Mouse (Mus musculus) ES-E14 (cell line): Measurements from ENCODE around the gene Nrxn3. TPM values are rescaled to one million over a fixed set of nuclear protein-coding genes. Genes with fewer than 3 reads are reported as not detected.

Experiments
- DNase-seq: peaks from one replicate; pipeline ENCODE4 v3.0.0-alpha.2; 2013; ENCODE audit warnings: low read depth, low spot score
- H3K27ac ChIP-seq: 2 replicates; pipeline ENCODE4 v1.5.1; 2012; ENCODE audit warnings: low read depth, mild to moderate bottlenecking, low read length, moderate library complexity, mixed read lengths; ENCODE audit not compliant: poor library complexity, insufficient read depth, severe bottlenecking
- H3K36me3 ChIP-seq: 2 replicates; pipeline ENCODE4 v1.6.1; 2012; ENCODE audit warnings: mild to moderate bottlenecking, low read length, moderate library complexity, mixed read lengths; ENCODE audit not compliant: control insufficient read depth, poor library complexity, insufficient read depth, severe bottlenecking
- H3K4me1 ChIP-seq, 2 experiments: fragments of 150-350 bp in 1 of 2; sonication (generic) in 1 of 2; 2 replicates each; pipeline ENCODE4 v1.6.1; 2012; ENCODE audit warnings: low read length in 2 of 2, mild to moderate bottlenecking in 1 of 2, mixed read lengths in 1 of 2; ENCODE audit not compliant: control insufficient read depth in 2 of 2, insufficient read depth in 2 of 2, poor library complexity in 1 of 2
- H3K4me3 ChIP-seq, 2 experiments: fragments of 150-350 bp in 1 of 2; sonication (generic) in 1 of 2; 2 replicates each; pipeline ENCODE4 v1.5.1; 2012; ENCODE audit warnings: low read length in 2 of 2, low read depth in 1 of 2, mild to moderate bottlenecking in 1 of 2, mixed read lengths in 1 of 2; ENCODE audit not compliant: insufficient read depth in 1 of 2, poor library complexity in 1 of 2, severe bottlenecking in 1 of 2
- H3K9ac ChIP-seq: 2 replicates; pipeline ENCODE4 v1.6.1; 2012; ENCODE audit warnings: low read depth, mild to moderate bottlenecking, low read length, mixed read lengths; ENCODE audit not compliant: poor library complexity, insufficient read depth, severe bottlenecking
- H3K9me3 ChIP-seq: fragments of 150-350 bp; sonication (generic); 2 replicates; pipeline ENCODE4 v1.6.1; 2012; ENCODE audit warnings: low read depth, mild to moderate bottlenecking, low read length; ENCODE audit not compliant: control insufficient read depth, insufficient read depth
- CHD2 ChIP-seq: IDR thresholded peaks from 2 replicates; pipeline ENCODE4 v1.6.1; 2014; ENCODE audit warnings: mild to moderate bottlenecking, low read depth, low read length, inconsistent platforms
- HCFC1 ChIP-seq: IDR thresholded peaks from 2 replicates; pipeline ENCODE4 v1.6.1; 2012; ENCODE audit warnings: low read length, inconsistent platforms, borderline replicate concordance; ENCODE audit not compliant: insufficient read depth
- MAFK ChIP-seq: IDR thresholded peaks from 2 replicates; pipeline ENCODE4 v1.6.1; 2014; ENCODE audit warnings: mild to moderate bottlenecking, low read depth, low read length, inconsistent platforms; ENCODE audit not compliant: insufficient read depth
- ZC3H11A ChIP-seq: IDR thresholded peaks from 2 replicates; pipeline ENCODE4 v1.6.1; 2012; ENCODE audit warnings: low read depth, mild to moderate bottlenecking, inconsistent platforms, low read length, borderline replicate concordance
- ZNF384 ChIP-seq: IDR thresholded peaks from 2 replicates; pipeline ENCODE4 v1.6.1; 2012; ENCODE audit warnings: low read depth, low read length, inconsistent platforms
- in situ Hi-C, 2 experiments: fragments of 600-800 bp; cut with MboI; formaldehyde crosslinking; loops; one replicate each; pipeline ENCODE4 v1.15.1; 2025; ENCODE audit warnings: low sequenced_read_pairs in 2 of 2, inconsistent platforms in 1 of 2; ENCODE audit not compliant: unreplicated experiment in 2 of 2
- total RNA-seq: library from RNA; depleted of rRNA; stranded (reverse); fragments of 300-350 nt; gene quantifications from 2 replicates; pipeline ENCODE4 v1.2.3, GENCODE M21; 2012

The Nrxn3 gene
- total RNA-seq, 1 experiment, result 0.13 TPM

DNA sequence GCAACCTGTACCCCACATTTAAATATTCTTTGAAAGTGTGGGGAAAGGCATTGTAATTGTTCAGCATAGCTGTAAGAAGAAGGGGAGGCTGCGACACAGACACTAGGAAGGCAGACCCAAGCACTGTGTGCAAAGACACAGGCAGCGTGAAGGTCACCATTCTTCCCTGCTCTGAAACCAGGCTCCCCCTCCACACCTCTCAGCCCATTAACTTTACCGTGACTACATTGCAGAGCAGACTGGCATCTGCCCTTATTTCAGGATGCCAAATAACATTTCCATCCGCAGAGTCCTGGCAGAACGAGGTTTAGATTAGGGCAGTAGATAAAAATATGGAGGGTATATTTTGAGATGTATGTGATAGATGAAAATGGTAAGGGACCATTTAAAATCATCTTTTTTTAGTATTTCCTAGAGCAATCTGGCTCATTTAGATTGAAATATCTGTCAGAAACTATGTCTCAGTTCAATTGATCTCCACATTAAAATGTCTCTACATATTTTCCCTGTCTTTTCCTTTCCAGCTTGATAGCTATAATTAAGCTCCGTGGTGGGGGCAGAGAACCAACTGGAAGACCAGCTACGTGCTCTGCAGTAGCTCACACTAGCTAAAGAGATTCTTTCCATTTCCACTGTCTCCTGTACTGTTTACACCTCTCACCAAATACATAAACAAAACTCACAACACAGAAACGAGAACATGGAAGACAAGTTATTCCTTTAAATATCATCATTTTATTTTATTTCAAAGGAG, 1160.1 kb downstream of the Nrxn3 start:
- no peak for TF ChIP-seq MAFK
- TF ChIP-seq CHD2, result no peak
- TF ChIP-seq ZNF384, result no peak
- TF ChIP-seq ZC3H11A, result no peak
- TF ChIP-seq HCFC1, result no peak
- Histone ChIP-seq H3K4me3 (no peak overlapping the region), H3K36me3 (no peaks in the 10 kb centered on the region), H3K27ac (no peak overlapping the region), H3K4me1 (no peaks in the 10 kb centered on the region), H3K9ac (no peak overlapping the region), H3K9me3 (no peaks in the 10 kb centered on the region)
- DNase-seq, result no peak
- in situ Hi-C loops, result no loop called here

DNA sequence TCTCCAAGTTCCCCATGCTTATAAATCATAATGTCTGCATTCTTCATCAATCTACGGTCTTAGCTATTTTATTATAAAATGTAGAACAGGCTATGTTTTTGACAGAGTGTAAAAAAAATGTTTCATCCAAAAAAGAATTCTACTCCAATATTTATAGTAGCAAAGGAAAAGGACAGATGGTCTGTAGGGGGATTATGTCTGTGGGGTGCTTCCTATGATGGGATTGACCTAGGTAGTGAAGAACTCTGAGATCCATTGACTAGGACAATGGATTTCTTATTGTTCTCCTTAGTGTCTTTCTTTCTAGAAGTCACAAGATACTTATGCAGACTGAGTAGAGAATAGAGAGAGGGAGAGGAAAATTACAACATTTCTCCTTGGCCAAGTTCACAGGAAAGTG, 1161.9 kb downstream of the Nrxn3 start:
- Histone ChIP-seq H3K4me1 (no peaks in the 10 kb centered on the region), H3K36me3 (no peaks in the 10 kb centered on the region), H3K9ac (no peak overlapping the region), H3K9me3 (no peaks in the 10 kb centered on the region), H3K27ac (no peak overlapping the region), H3K4me3 (no peak overlapping the region)
- DNase-seq, result no peak
- no peak for TF ChIP-seq MAFK
- no peak for TF ChIP-seq HCFC1
- TF ChIP-seq ZC3H11A, result no peak
- TF ChIP-seq CHD2, result no peak
- TF ChIP-seq ZNF384, result no peak
- in situ Hi-C loops, result no loop called here

DNA sequence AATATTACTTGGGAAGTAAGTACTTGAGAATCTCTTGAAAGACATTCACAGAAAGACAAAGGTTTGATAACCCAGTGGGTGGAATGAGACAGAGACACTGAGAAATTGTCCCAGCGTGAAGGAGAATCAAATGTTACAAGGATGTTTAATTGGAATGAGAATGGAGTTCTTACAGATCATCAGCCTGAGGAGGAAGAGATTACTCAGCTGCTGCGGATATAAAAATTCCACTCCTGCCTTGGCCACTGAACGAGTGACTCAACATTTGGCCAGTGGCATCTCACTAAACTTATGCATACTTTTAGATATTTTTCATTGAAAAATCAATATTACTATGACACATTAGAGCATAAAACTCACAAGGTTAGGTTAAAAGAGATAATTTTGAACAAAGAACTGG, 1166.0 kb downstream of the Nrxn3 start:
- Histone ChIP-seq H3K9ac (no peak overlapping the region), H3K27ac (no peak overlapping the region), H3K36me3 (no peaks in the 10 kb centered on the region), H3K4me3 (no peak overlapping the region), H3K4me1 (no peaks in the 10 kb centered on the region), H3K9me3 (no peaks in the 10 kb centered on the region)
- in situ Hi-C loops, result no loop called here
- TF ChIP-seq HCFC1 (no peak), ZNF384 (no peak), CHD2 (no peak), ZC3H11A (no peak), MAFK (no peak)
- DNase-seq, result no peak

DNA sequence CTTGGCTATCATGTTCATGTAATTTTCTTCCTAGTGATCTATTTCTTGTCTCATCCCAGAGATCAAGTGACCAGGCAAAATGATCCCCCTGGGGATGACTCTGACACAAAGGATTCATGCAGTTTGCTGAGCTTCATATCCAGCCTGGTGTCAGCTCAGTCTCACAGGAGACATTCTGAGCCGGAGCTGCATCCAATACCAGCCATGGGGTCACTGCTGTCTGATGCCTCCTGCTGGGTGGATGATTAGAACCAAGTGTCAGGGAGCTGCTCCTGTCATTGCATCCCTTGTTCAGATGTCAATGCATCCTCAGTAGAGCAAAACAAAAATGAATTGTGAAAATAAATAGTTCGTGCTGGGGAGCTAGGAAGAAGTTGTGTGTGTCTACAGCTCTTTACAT, 1174.2 kb downstream of the Nrxn3 start:
- H3K4me3 ChIP-seq, result no peak overlapping the region
- DNase-seq, result no peak
- no peaks in the 10 kb centered on the region for H3K4me1 ChIP-seq
- H3K9me3 ChIP-seq, result no peaks in the 10 kb centered on the region
- in situ Hi-C loops, result no loop called here
- TF ChIP-seq ZC3H11A (no peak), CHD2 (no peak), HCFC1 (no peak), MAFK (no peak), ZNF384 (no peak)
- H3K36me3 ChIP-seq, result no peaks in the 10 kb centered on the region
- H3K9ac ChIP-seq, result no peak overlapping the region
- no peak overlapping the region for H3K27ac ChIP-seq

DNA sequence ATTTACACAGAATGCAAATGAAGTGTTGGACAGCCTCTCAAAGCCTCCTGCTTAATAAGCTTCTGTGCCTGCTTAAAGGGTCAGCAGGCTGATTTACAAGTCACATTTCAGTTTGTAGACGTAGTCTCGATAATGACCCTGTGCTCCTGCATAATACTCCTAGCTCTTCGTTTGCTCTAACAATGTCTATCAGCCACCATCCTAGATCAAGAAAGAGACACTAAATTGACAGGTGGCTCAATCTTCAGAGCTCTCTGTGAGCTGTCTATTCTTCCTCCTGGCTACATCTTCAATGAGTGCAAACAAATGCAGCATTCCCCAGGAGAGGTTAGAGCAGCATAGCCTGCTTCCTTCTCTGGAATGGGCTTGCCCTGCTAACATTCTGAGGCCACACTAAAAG, 1186.9 kb downstream of the Nrxn3 start:
- DNase-seq, result no peak
- TF ChIP-seq MAFK (no peak), ZC3H11A (no peak), CHD2 (no peak), ZNF384 (no peak), HCFC1 (no peak)
- in situ Hi-C loops, result no loop called here

More for the DNA sequence above, 1186.9 kb downstream of the Nrxn3 start:
- Histone ChIP-seq H3K4me1 (no peaks in the 10 kb centered on the region), H3K4me3 (no peak overlapping the region), H3K9me3 (no peaks in the 10 kb centered on the region), H3K9ac (no peak overlapping the region), H3K36me3 (no peaks in the 10 kb centered on the region), H3K27ac (no peak overlapping the region)
